Mouse (Mus musculus): ENCODE measurements around the gene Soga1. TPM values are rescaled to one million over a fixed set of nuclear protein-coding genes. Genes with fewer than 3 reads are reported as not detected.

Soga1 gene
- total RNA-seq, 2 experiments from 2014 or later: 19.8 to 24.6 TPM

DNA sequence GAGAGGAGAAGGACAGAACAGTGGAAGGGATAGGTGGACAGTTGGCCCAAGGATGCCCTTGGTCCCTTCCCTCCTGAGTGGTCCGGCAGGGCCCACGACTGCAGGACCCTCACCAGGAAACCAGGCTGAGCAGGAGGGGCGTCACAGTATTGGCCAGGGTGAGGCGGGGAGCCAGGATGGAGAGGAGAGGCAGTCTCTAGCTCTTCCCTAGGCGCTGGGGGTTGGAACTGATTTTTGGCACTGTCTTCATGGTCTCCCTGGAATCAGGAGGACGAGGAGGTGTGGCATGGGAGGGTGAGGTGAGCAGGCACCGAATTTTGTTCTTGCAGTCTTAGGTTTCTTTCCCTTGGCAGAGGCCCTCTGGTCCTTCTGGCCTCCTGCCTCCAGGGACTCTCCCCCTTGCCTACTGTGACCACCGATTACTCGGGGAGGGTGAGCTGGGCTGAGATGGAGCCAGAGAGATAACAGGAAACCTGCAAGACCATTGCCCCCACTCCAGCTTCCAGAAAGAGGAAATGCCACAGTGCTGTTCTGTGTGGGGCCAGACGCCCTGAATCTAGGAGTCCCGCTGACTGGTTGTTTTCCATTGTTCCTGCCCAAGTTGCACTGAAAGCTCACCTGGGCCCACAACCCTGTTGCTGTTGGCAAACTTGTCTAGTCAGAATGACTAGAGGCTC lies 68.3 kb downstream of the Soga1 start:
- no peak for DNase-seq (ENCODE audit: low spot score in 2 of 2)
- intact Hi-C loops (cut with DNase I): no loop called here

DNA sequence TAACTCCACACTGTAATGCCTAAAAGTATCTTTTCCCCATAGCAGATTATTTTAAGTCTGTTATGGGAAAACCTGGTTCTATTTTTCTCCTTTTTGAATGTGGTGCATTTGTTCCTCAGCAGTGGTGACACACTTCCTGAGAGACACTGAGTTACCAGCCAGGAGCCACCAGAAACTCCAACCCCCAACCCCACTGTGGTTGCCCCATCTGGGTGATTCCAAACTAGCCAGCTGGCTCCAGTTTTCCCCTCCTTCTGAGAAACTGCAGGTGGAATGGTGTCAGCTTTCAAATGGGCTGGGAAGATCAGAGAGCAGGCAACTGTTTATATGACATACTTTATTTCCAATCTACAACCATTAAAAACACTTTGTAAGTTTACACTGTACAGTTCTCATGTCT lies 68.9 kb downstream of the Soga1 start:
- peak in 1 of 2 experiments; percentile 75 for DNase-seq (ENCODE audit: low spot score in 2 of 2)
- intact Hi-C loops (cut with DNase I): no loop called here

DNA sequence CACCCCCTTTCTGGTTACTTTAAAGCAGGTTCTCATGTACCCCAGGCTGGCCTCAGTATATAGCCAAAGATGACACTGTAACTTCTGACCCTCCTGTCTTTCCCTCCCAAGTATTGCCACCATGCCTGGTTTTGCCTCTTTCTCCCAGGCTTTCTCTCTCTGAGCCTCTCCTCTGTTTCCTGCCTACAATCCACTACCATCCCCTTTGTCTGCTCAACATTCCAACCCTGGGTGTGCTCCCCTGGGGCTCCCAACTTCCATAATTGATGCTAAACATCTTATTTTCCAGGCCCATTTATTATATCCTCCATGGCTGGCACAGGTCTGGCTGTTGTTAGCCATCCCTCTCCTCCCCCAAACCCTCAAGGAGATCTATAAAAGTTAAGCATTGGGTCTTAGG lies 70.5 kb downstream of the Soga1 start:
- no peak for DNase-seq (ENCODE audit: low spot score in 2 of 2)
- intact Hi-C loops (cut with DNase I): no loop called here

DNA sequence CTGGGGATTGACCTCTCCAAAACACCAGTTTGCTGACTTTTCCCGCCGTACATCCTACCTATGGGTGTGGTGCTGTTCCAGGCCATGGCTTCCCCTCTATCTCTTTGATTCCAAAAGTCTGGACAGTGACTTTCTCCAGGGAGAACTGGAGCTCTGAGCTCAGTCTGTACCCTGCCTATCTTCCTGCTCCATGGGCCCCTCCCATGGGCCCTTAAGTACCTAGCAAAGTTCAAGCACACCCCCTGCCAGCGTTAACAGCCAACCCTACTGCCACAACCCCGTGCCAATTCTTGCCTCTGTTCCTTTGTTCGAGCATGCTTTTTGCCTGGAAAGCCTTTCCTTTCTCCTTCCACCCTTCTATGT lies 71.8 kb downstream of the Soga1 start:
- intact Hi-C loops (cut with DNase I): no loop called here
- DNase-seq (ENCODE audit: low spot score in 2 of 2): no peak

DNA sequence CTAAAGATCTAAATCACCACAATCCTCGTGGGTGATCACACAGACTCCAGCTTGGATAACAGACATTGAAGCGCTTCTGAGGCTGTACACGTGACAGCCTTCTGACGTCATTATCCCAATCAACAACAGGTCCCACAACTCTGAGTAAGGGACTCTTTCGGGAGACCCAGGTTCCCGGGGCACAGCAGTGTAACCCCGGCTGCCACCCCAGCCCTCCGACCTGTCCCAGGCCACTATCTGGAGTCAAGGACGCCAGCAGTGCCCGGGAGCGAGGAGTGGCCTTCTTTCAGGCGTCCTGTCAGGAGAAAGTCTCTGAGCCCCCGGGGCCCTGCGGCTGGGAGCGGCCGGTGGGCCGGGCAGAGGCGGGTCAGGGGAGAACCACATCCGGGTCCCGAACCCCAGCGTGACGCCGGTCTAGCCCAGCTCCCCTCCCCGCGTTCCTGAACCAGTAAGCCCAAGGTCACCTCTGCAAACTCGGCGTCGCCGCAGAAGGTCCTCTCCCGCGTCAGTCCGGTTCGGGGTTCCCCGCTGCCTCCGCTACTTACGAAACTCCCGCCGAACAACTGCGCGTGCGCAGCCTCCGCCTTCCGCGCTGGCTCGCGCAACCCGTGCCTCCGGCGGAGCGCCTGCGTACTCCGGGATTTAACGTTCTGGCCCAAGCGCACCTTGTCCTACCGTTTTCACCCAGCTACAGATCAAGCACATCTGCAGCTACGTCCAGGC lies 72.4 kb downstream of the Soga1 start, which contains the start of gene Dsn1:
Gene Dsn1, minus strand, starts transcription at position 644 of the 723 bp plus-strand sequence.
- intact Hi-C loops (cut with DNase I): no loop called here
- DNase-seq (ENCODE audit: low spot score in 2 of 2): peak; percentile 86 to 89

DNA sequence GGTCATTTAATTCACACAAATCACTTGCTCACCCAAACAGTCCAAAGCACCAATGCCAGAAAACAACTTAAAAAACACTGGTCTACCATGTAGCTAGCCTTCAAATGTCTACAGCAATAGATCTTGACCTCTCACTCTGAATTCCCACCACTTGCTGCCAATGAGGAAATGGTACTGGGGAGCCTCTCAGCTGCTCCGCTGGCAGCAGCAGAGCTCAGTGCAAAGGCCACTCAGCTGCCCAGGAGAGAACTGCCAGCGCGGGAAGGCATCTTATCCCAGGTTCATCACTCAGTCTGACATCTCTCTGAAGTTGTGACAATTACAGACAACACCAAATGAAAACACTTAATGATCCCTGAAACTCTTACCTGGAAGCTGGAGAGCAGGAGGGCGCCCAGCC lies 76.7 kb downstream of the Soga1 start:
- no peak for DNase-seq (ENCODE audit: low spot score in 2 of 2)
- intact Hi-C loops (cut with DNase I): no loop called here

DNA sequence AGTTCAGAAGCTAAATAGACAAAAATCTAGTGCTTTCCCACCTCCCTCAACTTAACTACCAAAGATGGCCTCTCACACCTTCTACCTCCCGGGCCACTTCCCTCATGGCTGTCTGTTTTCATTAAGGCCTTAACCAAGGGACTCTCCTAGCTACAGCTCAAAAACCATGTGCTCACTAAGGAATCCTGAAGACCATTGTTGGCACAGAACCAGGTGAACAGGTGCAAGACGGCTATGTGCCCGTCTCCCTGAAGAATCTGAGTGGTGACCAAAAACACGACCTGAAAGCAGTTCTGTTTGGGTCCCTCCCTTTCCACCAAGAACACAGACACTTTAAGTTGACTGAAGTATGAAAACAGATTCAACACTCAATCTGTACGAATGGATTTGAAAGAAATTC lies 80.8 kb downstream of the Soga1 start:
- intact Hi-C loops (cut with DNase I): loop anchor here (10.0 kb wide), 1 partner anchor 263 kb away; no protein-coding TSS in a partner anchor
- no peak for DNase-seq (ENCODE audit: low spot score in 2 of 2)

DNA sequence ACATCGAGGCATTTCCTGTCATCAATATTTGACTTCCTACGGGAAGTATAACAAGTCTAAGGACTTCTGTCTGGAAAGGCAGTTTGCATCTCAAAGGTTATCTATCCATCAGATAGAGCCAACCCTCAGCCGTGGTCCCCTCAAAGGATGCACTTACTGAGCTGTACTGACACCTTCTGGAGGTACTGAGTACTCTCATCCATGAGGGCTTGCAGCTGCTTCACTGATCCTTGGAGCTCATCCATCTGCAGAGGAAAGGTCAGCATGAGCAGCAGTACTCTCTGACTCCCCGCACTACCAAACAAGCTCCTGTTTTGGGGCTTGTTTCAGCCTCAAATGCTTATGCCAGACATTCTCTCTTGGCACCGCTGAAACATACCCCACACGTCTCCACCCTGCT lies 82.5 kb downstream of the Soga1 start:
- intact Hi-C loops (cut with DNase I): loop anchor here (1.0 to 10.0 kb wide), 3 partner anchors 92 to 262 kb away; no protein-coding TSS in a partner anchor
- DNase-seq (ENCODE audit: low spot score in 2 of 2): peak; percentile 55 to 67

DNA sequence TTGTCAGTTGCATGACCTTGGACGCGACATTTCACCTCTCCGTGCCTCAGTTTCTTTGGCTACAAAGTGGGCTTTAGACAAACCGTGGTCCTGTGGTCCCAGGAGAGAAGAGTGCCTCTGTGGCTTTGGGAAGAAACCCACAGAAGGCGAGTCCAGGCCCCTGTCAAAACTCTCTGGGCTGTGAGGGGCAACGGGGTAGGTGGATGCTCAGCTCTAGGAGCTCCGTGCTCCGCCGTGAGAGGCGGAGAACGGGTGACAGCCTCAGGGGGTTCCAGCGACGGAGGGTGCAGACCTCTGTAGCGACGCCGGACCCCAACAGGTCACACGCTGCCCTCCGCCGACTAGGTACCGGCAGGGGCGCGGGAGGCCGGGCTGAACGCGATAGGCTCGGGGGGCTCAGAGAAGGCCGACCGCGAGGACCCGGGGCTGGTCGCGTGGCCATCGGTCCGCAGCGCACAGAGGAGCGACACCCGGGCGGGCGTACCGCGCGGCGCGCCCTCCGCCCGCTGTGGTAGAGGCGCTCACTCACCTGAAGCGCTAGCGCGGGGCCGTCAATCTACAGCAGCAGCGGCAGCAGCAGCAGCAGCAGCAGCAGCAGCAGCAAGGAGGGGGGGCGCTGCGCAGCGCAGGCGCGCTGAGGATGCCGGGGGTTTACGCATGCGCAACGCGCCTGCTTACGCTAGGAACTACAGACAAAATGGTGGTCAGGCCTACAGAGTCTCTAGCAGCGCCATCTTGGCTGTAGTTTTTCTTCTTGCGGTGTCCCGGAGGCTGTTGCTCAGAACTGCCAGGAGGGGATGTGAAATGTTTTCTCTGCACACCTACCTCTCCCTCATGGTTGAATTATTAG lies 87.4 kb downstream of the Soga1 start, which contains the start of gene Ndrg3:
Gene Ndrg3, minus strand, starts transcription at position 587 of the 850 bp plus-strand sequence.
- DNase-seq (ENCODE audit: low spot score in 2 of 2): peak; percentile 96 to 99
- intact Hi-C loops (cut with DNase I): loop anchor here (5.0 to 10.0 kb wide), 2 partner anchors 54 to 257 kb away; no protein-coding TSS in a partner anchor

DNA sequence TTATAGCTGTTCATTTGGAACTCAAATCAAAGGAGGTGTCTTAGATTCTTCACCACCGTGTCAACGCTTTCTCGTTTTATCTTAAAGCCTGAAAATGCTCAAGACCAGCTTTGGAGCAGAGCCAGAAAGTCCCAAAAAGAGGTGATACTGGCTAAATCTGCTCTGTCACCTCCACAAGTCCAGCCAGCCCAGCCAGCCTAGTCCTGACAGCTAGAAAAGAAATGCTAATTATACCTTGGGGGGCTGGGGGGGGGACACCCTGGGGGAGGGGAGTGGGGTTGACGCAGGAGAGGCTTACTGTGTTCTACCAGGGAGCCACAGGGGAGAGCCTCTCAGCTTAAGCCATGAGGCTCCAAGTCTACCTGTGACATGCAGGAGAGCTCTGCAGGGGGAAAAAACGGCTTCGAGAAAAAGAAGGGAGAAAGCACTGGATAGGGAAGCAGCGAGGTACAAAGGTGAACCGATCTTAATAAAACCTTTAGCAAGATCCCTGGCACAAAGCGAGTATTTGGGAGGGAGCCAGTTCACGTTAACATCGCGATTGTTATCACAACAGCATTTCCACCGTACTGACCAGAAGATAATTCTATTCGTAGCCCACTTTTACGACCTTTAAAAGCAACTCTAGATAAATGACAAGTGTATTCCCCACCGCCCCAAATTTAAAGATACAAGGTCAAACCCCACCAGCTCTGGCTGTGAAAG lies 88.2 kb downstream of the Soga1 start:
- DNase-seq (ENCODE audit: low spot score in 2 of 2): peak; percentile 23 to 69
- intact Hi-C loops (cut with DNase I): loop anchor here (5.0 to 10.0 kb wide), 2 partner anchors 54 to 256 kb away; no protein-coding TSS in a partner anchor

DNA sequence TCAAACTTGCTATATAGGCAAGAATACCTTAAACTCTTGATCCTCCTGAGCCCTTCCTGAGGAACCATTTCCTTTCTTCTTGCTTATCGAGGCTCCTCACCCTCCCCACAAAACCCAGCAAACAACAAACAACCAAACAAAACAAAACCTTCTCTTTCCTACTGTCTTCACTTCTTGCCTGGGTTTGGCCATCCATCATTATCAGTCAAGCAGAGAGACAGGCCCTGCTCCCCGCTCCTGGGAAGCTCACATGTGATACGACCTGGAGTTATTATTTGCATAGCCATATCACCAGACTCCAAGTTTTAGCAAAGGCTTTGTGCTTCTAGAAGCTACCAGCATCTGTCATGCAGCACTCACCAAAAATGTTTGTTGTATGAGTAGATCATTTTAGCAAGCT lies 91.7 kb downstream of the Soga1 start:
- no peak for DNase-seq (ENCODE audit: low spot score in 2 of 2)

DNA sequence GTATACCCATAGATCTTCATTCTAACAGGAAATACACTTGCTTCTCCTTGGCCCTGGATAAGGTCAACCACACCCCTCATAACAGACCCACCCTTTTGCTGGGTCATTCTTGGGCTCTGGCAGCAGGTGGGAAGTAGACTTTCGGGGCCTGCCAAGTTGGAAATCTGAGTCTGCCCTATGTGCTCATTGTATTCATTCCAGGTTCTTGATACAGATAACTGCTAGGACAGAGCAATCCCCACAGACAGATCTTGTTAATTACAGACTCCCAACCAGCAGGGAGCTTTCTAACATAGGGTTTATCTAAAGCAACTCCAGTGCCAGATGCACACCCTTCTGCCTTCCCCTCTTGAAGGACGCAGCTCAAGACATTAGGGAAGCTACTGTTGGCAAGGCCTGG lies 96.2 kb downstream of the Soga1 start:
- intact Hi-C loops (cut with DNase I): no loop called here
- no peak for DNase-seq (ENCODE audit: low spot score in 2 of 2)

More for the DNA sequence above, 91.7 kb downstream of the Soga1 start:
- intact Hi-C loops (cut with DNase I): no loop called here

DNA sequence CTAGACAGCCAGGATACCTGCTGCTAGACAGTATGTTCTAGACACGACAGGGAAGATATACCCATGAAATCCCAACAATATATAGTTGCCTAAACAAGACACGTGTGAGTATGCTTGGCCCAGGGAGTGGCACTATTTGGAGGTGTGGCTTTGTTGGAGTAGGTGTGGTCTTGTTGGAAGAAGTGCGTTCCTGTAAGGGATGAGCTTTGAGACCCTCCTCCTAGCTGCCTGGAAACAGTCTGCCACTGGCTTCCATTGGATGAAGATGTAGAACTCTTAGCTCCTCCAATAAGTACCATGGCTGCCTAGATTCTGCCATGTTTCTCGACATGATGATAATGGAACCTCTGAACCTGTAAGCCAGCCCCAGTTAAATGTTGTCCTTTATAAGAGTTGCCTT lies 97.8 kb downstream of the Soga1 start:
- intact Hi-C loops (cut with DNase I): no loop called here
- DNase-seq (ENCODE audit: low spot score in 2 of 2): no peak

DNA sequence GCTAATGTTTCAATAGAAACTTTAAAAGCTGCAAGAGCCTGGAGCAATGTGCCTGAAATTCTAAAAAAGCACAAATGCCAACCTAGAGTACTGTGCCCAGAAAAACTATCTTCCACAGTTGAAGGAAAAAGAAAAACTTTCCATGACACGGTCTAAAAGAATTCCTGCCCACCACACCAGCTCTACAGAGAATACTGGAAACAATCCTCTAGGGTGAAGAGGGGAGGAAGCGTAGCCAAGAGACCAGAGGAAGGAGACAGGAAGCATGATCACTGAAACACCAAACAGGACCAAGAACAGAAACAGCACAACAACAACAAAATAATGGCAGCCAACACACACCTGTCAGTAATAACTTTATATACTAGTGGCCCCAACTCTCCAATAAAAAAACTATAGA lies 99.0 kb downstream of the Soga1 start:
- DNase-seq (ENCODE audit: low spot score in 2 of 2): no peak
- intact Hi-C loops (cut with DNase I): no loop called here

DNA sequence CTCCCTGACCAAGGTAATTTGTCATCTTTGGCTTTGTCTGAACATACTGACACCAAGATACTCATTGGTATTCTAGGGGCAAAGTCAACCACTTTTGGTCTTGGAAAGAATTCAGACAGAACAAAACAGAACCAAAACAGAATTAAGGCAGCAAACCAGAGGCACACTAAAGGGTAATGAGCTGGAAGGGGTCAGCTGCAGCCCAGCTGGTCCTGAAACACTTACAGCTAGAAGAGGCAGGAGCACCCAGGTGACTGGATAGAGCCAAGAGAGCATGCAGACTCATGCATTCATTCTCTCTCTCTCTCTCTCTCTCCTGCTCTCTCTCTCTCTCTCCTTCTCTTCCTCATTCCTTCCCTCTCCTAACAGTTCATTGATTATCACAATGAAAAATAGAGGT lies 102.3 kb downstream of the Soga1 start:
- intact Hi-C loops (cut with DNase I): no loop called here
- DNase-seq (ENCODE audit: low spot score in 2 of 2): no peak

DNA sequence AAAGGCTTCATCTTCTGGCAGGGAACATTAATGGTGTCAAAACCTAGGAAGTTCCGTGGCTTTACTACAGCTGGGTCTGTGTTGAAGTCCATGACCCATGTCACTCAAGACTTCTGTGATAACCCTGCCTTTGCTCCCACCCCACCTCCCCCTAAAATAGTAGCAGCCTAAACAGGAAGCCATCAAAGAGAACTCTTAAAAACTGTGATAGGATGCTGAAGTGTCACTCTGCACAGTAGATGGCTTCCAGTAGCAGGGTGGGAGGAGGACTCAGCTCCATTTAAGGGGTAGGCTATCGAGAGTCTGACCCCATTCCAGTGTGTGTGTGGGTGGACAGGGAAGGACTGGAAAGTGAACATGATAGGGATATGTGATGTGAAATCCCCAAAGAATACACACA lies 104.1 kb downstream of the Soga1 start:
- intact Hi-C loops (cut with DNase I): no loop called here
- DNase-seq (ENCODE audit: low spot score in 2 of 2): no peak

DNA sequence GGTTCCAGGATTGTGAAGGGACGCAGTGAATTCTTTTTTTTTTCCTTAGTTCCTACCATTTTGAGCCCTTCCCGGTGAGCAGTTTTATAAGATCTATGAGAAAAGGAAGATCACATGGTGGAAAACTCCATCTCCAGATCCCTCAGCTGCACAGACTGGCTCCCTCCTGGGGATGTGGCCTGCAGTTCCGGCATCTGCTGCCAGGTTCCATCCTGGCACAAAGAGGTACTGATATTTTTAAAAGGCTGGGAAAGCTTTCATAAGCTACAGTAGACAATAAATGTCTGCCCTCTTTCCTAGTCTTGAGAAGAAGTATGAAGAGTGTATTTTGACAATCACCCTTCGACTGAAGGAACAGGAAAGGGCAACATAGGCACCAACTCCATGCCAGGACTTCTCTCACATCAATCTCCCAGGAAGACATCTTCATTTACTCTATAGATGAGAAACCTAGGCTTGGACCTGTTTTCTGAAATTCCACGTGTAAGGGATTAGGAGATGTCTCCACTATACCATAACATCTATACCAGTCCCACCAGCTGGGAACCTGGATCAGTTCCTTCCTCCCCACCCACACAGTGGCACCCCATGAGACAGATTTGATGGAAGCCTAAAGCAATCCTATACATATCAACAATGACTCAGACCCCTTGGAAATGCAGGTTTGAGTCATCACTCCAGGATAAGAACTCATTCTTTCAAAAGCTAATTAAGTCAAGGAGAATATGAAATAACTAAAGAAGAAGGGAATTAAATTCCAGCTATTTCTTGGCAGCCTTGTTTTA lies 105.5 kb downstream of the Soga1 start:
- DNase-seq (ENCODE audit: low spot score in 2 of 2): peak; percentile 54 to 96
- intact Hi-C loops (cut with DNase I): loop anchor here (1.0 to 2.0 kb wide), 2 partner anchors 31 to 36 kb away; no protein-coding TSS in a partner anchor

DNA sequence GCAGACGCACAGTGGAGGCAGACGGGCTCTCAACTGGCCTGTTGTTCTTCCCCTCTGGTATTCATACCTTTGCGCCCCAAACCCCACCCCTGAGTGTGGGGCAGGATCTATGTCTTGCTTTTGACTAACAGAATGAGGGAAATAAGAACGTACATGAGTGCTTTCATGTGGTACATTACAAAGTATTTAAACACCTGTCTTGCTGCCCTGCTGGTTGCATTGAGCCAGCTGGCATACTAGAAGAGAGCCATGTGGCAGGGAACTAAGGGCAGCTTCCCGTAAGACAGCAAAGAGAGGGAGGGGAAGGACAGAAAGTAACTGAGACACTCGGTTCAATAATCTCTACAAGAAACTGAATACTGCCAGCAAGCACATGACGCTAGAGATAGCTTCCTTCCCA lies 108.8 kb downstream of the Soga1 start:
- no peak for DNase-seq (ENCODE audit: low spot score in 2 of 2)

DNA sequence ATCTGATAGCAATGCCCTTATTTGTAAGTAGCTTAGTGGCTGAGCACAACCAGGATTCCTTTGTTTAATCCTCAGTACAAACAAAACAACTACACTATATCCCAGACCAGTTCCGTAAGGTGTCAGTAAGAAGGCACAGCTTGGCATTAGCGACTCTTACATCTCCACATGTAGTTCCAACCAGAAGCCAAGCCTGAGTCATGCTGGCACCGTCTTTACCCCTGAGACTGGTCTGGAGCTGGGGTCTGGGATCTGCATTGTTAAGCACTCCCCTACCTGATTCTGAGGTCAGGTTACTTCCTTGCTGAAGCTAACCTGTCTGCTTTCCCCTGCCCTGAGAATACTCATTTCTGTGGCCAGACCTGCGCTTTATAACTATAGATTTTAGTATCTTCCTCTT lies 110.6 kb downstream of the Soga1 start:
- DNase-seq (ENCODE audit: low spot score in 2 of 2): no peak
- intact Hi-C loops (cut with DNase I): no loop called here

More for the DNA sequence above, 108.8 kb downstream of the Soga1 start:
- intact Hi-C loops (cut with DNase I): no loop called here

Measured in left cerebral cortex, postnatal 25 days (tissue).